Mouse (Mus musculus): Measurements from ENCODE around the gene Kcnk2.

DNA sequence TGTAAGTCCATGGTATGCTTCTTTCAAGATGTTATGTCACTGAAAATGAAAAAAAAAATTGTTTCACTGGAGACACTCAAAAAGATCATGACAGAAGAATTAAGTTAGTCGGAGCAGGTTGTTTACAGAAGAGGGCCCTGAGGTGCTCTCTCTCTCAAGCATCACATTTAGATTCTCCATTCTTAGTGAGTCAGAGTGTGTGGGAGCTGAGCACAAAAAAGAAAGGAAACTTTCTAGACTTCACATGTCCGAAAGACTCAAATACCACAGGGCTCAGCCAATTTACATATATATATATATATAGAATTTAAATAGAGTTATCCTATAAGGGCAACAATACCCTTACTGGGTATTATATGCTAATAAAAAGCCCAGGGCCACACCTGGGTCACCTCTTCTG, 15.9 kb downstream of the Kcnk2 start:
- TF ChIP-seq CTCF (IDR thresholded peaks at IDR 0.05; ENCODE audit: insufficient read depth, low read length) (no peak), POLR2A (IDR thresholded peaks at IDR 0.05; ENCODE audit: borderline replicate concordance, extremely low read depth, low read depth, low read length) (no peak)
